Mouse (Mus musculus): ENCODE measurements around the gene Rps6ka5. TPM values are rescaled to one million over a fixed set of nuclear protein-coding genes. Genes with fewer than 3 reads are reported as not detected.

The Rps6ka5 gene
- polyA plus RNA-seq, 1 experiment from 2014 or later, result 1.4 TPM

GRCm38 (mm10) chr12:100692208-100692607, 34.6 kb downstream of the Rps6ka5 start:
- 58% methylated on average over 3 of the region's 3 CpGs for WGBS (ENCODE audit: insufficient replicate concordance)
- H3K27me3 ChIP-seq, result no peaks in the 10 kb centered on the region
- no peak overlapping the region for H3K4me2 ChIP-seq
- DNase-seq (no peak), ATAC-seq (ENCODE audit: low read depth) (no peak)
- H3K4me3 ChIP-seq (replicated peaks), result no peak overlapping the region
- peaks cover 11% of the 10 kb centered on the region for H3K4me1 ChIP-seq (replicated peaks)
- H3K27ac ChIP-seq, result no peak overlapping the region
- H3K9me3 ChIP-seq (replicated peaks), result no peaks in the 10 kb centered on the region
- H3K36me3 ChIP-seq, result no peaks in the 10 kb centered on the region
- H3K9ac ChIP-seq, result no peak overlapping the region

GRCm38 (mm10) chr12:100690444-100690843, 36.3 kb downstream of the Rps6ka5 start:
- Histone ChIP-seq H3K36me3 (no peaks in the 10 kb centered on the region), H3K9me3 (replicated peaks) (no peaks in the 10 kb centered on the region), H3K4me2 (no peak overlapping the region), H3K27me3 (no peaks in the 10 kb centered on the region), H3K9ac (no peak overlapping the region), H3K27ac (no peak overlapping the region), H3K4me1 (replicated peaks) (peaks cover 11% of the 10 kb centered on the region), H3K4me3 (replicated peaks) (no peak overlapping the region)
- DNase-seq (no peak), ATAC-seq (ENCODE audit: low read depth) (no peak)
- 73% methylated on average over 5 of the region's 5 CpGs for WGBS (ENCODE audit: insufficient replicate concordance)

- no peak overlapping the region for H3K4me3 ChIP-seq (replicated peaks)
- DNase-seq, result no peak
- H3K9ac ChIP-seq, result 0 out of 2 replicates have a peak overlapping the region, but pooled peaks have one; percentile 6
- H3K27me3 ChIP-seq, result no peaks in the 10 kb centered on the region
- H3K36me3 ChIP-seq, result no peaks in the 10 kb centered on the region
- H3K4me2 ChIP-seq, result no peak overlapping the region
- no peaks in the 10 kb centered on the region for H3K9me3 ChIP-seq (replicated peaks)
- ATAC-seq (ENCODE audit: low read depth), result peak; percentile 87
- peak overlapping the region; percentile 34; the same call in 1 of the 2 replicates for H3K27ac ChIP-seq
- H3K4me1 ChIP-seq (replicated peaks), result peaks cover 11% of the 10 kb centered on the region
Measured at GRCm38 (mm10) chr12:100688177-100688576, 38.6 kb downstream of the Rps6ka5 start.

- H3K27me3 ChIP-seq, result no peaks in the 10 kb centered on the region
- WGBS (ENCODE audit: insufficient replicate concordance), result 64% methylated on average over 2 of the region's 2 CpGs
- H3K4me1 ChIP-seq (replicated peaks), result peaks cover 11% of the 10 kb centered on the region
- H3K36me3 ChIP-seq, result no peaks in the 10 kb centered on the region
- H3K9me3 ChIP-seq (replicated peaks), result no peaks in the 10 kb centered on the region
- no peak overlapping the region for H3K27ac ChIP-seq
- H3K4me3 ChIP-seq (replicated peaks), result no peak overlapping the region
- DNase-seq, result no peak
- no peak overlapping the region for H3K4me2 ChIP-seq
- no peak for ATAC-seq (ENCODE audit: low read depth)
- no peak overlapping the region for H3K9ac ChIP-seq
Measured at GRCm38 (mm10) chr12:100687001-100687400, 39.8 kb downstream of the Rps6ka5 start.

GRCm38 (mm10) chr12:100681752-100682151, 45.0 kb downstream of the Rps6ka5 start:
- WGBS (ENCODE audit: insufficient replicate concordance), result 52% methylated on average over 7 of the region's 7 CpGs
- H3K4me2 ChIP-seq, result no peak overlapping the region
- DNase-seq (no peak), ATAC-seq (ENCODE audit: low read depth) (no peak; the same call in 1 of the 2 replicates)
- no peaks in the 10 kb centered on the region for H3K27me3 ChIP-seq
- H3K9ac ChIP-seq, result no peak overlapping the region; the same call in 1 of the 2 replicates
- no peaks in the 10 kb centered on the region for H3K9me3 ChIP-seq (replicated peaks)
- no peaks in the 10 kb centered on the region for H3K36me3 ChIP-seq
- no peak overlapping the region for H3K4me3 ChIP-seq (replicated peaks)
- peaks cover 8% of the 10 kb centered on the region for H3K4me1 ChIP-seq (replicated peaks)
- no peak overlapping the region for H3K27ac ChIP-seq

- no peak for ATAC-seq (ENCODE audit: low read depth)
Measured at GRCm38 (mm10) chr12:100681241-100681640, 45.5 kb downstream of the Rps6ka5 start.

GRCm38 (mm10) chr12:100680676-100681075, 46.1 kb downstream of the Rps6ka5 start:
- ATAC-seq (ENCODE audit: low read depth), result no peak
- 78% methylated on average over 5 of the region's 5 CpGs for WGBS (ENCODE audit: insufficient replicate concordance)

More at GRCm38 (mm10) chr12:100681241-100681640, 45.5 kb downstream of the Rps6ka5 start:
- Histone ChIP-seq H3K9ac (no peak overlapping the region), H3K4me3 (replicated peaks) (no peak overlapping the region), H3K36me3 (no peaks in the 10 kb centered on the region), H3K27ac (no peak overlapping the region), H3K27me3 (no peaks in the 10 kb centered on the region), H3K4me2 (no peak overlapping the region), H3K4me1 (replicated peaks) (peaks cover 8% of the 10 kb centered on the region), H3K9me3 (replicated peaks) (no peaks in the 10 kb centered on the region)
- WGBS (ENCODE audit: insufficient replicate concordance), result 30% methylated on average over 1 of the region's 1 CpGs
- no peak for DNase-seq

GRCm38 (mm10) chr12:100670647-100671199, 56.1 kb downstream of the Rps6ka5 start:
- Histone ChIP-seq H3K4me2 (no peak overlapping the region), H3K9ac (no peak overlapping the region)
- peak; percentile 76 for ATAC-seq (ENCODE audit: low read depth)

More at GRCm38 (mm10) chr12:100680676-100681075, 46.1 kb downstream of the Rps6ka5 start:
- Histone ChIP-seq H3K27me3 (no peaks in the 10 kb centered on the region), H3K9me3 (replicated peaks) (no peaks in the 10 kb centered on the region), H3K4me3 (replicated peaks) (no peak overlapping the region), H3K4me1 (replicated peaks) (peaks cover 8% of the 10 kb centered on the region), H3K9ac (no peak overlapping the region), H3K4me2 (no peak overlapping the region), H3K27ac (no peak overlapping the region), H3K36me3 (no peaks in the 10 kb centered on the region)
- no peak for DNase-seq

GRCm38 (mm10) chr12:100665294-100665693, 61.5 kb downstream of the Rps6ka5 start:
- ATAC-seq (ENCODE audit: low read depth), result no peak
- 78% methylated on average over 4 of the region's 4 CpGs for WGBS (ENCODE audit: insufficient replicate concordance)
- H3K9me3 ChIP-seq (replicated peaks), result no peaks in the 10 kb centered on the region
- no peaks in the 10 kb centered on the region for H3K36me3 ChIP-seq
- no peak for DNase-seq
- H3K4me1 ChIP-seq (replicated peaks), result peaks cover 5% of the 10 kb centered on the region
- H3K27me3 ChIP-seq, result no peaks in the 10 kb centered on the region
- H3K9ac ChIP-seq, result no peak overlapping the region
- no peak overlapping the region for H3K4me2 ChIP-seq
- H3K4me3 ChIP-seq (replicated peaks), result no peak overlapping the region
- no peak overlapping the region for H3K27ac ChIP-seq

More at GRCm38 (mm10) chr12:100670647-100671199, 56.1 kb downstream of the Rps6ka5 start:
- Histone ChIP-seq H3K4me1 (replicated peaks) (peaks cover 14% of the 10 kb centered on the region), H3K9me3 (replicated peaks) (no peaks in the 10 kb centered on the region), H3K27ac (peak overlapping the region; percentile 74), H3K36me3 (no peaks in the 10 kb centered on the region), H3K4me3 (replicated peaks) (no peak overlapping the region), H3K27me3 (no peaks in the 10 kb centered on the region)
- DNase-seq, result no peak
- WGBS (ENCODE audit: insufficient replicate concordance), result 12% methylated on average over 2 of the region's 2 CpGs

GRCm38 (mm10) chr12:100660076-100660475, 66.7 kb downstream of the Rps6ka5 start:
- DNase-seq (no peak), ATAC-seq (ENCODE audit: low read depth) (no peak)
- Histone ChIP-seq H3K27ac (no peak overlapping the region), H3K4me2 (no peak overlapping the region), H3K4me3 (replicated peaks) (no peak overlapping the region), H3K4me1 (replicated peaks) (peaks cover 3% of the 10 kb centered on the region; the same call in 1 of the 2 replicates), H3K9me3 (replicated peaks) (no peaks in the 10 kb centered on the region), H3K9ac (no peak overlapping the region), H3K27me3 (no peaks in the 10 kb centered on the region), H3K36me3 (no peaks in the 10 kb centered on the region)
- WGBS (ENCODE audit: insufficient replicate concordance), result 49% methylated on average over 2 of the region's 2 CpGs

GRCm38 (mm10) chr12:100655972-100656371, 70.8 kb downstream of the Rps6ka5 start:
- no peak overlapping the region for H3K4me2 ChIP-seq
- H3K9ac ChIP-seq, result no peak overlapping the region
- H3K27me3 ChIP-seq, result no peaks in the 10 kb centered on the region
- no peaks in the 10 kb centered on the region for H3K9me3 ChIP-seq (replicated peaks)
- H3K4me1 ChIP-seq (replicated peaks), result peaks cover 3% of the 10 kb centered on the region; the same call in 1 of the 2 replicates
- H3K36me3 ChIP-seq, result no peaks in the 10 kb centered on the region
- no peak overlapping the region for H3K4me3 ChIP-seq (replicated peaks)
- ATAC-seq (ENCODE audit: low read depth) (no peak), DNase-seq (no peak)
- no peak overlapping the region for H3K27ac ChIP-seq
- WGBS (ENCODE audit: insufficient replicate concordance), result 69% methylated on average over 4 of the region's 4 CpGs

GRCm38 (mm10) chr12:100641936-100642335, 84.8 kb downstream of the Rps6ka5 start:
- Histone ChIP-seq H3K4me1 (replicated peaks) (no peaks in the 10 kb centered on the region), H3K27ac (no peak overlapping the region), H3K27me3 (no peaks in the 10 kb centered on the region), H3K4me2 (no peak overlapping the region), H3K9ac (no peak overlapping the region), H3K36me3 (no peaks in the 10 kb centered on the region), H3K4me3 (replicated peaks) (no peak overlapping the region), H3K9me3 (replicated peaks) (no peaks in the 10 kb centered on the region)
- DNase-seq, result no peak
- ATAC-seq (ENCODE audit: low read depth), result no peak
- 37% methylated on average over 1 of the region's 1 CpGs for WGBS (ENCODE audit: insufficient replicate concordance)
